Mouse (Mus musculus) ovary, postnatal 14 days (tissue): ENCODE measurements around the gene Tmem98.

ENCODE experiments used
- DNase-seq: peaks from one replicate; pipeline ENCODE4 v3.0.0; 2022; ENCODE audit warnings: low spot score

Tmem98 gene

GRCm38 (mm10) chr11:80809993-80810821 is at the start of gene Tmem98:
TSS of gene Tmem98 (plus strand) at chr11:80810175.
- peak; percentile 39 for DNase-seq

- no peak for DNase-seq
Observed at GRCm38 (mm10) chr11:80761285-80761974, 48.5 kb upstream of the Tmem98 start.

DNA sequence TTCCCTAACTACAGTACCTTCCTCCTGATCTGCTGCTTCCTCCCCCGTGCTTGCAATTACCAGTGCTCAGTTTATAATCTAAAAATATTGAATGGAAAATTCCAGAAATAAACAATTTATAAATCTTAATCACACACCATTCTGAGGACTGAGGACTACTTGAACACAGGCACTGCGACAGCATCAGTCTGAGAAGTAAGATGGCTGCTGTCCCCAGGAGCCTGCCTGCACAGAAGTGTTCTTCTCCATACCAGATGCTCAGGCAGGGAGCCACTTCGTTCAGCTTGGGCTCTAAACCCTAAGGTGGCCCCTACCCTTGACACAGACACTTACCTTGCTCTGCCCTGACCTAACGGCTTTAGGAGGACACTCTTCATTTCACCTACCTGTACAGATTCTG is 47.9 kb upstream of the Tmem98 start:
- no peak for DNase-seq

GRCm38 (mm10) chr11:80766068-80766467 is 43.9 kb upstream of the Tmem98 start:
- DNase-seq, result no peak

GRCm38 (mm10) chr11:80766472-80767319 is 43.3 kb upstream of the Tmem98 start:
- DNase-seq, result no peak

- DNase-seq, result no peak
Observed at GRCm38 (mm10) chr11:80767320-80767617, 42.7 kb upstream of the Tmem98 start.

DNA sequence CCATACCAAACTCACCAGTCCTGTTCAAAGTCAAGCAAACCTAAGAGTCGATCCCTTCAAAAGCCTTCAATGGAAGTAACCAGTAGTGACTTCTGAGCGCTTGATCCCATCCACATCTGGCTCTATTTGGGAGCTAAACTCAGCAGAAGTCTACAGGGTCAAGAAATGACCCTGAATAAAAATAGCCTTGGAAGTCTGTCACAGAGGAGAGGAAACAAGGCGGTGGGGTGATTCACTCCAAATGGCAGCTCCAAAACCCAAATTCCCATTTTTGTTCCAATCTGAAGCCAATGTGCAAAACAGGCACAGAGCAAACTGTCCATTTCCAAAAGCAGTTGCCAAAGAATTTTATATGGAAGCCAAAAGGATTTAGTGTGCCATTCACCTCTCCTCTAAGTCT is 38.8 kb upstream of the Tmem98 start:
- no peak for DNase-seq

DNA sequence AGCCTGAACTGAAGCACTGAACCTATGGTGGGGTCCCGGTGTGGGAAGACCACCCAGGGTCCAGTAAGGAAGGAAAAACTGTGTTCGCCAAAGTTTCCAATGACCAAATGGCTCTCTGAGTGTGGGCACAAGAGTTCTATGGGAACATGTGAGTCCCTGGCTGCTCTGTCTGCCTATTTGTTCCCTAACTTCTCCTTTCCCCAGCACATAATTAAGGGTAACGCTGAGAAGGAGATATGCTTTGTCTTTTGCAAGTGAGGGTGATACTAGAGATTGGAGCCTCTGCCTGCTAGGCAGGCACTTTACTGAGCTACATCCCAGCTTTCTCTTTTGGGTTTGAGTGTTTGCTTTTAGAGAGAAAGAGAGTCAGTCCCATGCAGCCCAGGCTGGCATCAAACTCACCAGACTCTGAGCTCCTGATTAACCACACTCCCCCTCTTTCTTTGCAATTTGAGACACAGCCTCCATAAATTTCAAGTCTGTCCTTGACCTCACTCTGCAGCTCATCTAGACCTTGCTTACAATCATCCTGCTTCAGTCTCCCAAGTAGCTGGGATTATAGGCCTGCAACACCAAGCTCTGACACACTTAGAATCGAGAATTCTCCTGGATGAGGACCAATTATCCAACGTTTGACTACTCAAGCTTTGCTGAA is 38.3 kb upstream of the Tmem98 start:
- no peak for DNase-seq

DNA sequence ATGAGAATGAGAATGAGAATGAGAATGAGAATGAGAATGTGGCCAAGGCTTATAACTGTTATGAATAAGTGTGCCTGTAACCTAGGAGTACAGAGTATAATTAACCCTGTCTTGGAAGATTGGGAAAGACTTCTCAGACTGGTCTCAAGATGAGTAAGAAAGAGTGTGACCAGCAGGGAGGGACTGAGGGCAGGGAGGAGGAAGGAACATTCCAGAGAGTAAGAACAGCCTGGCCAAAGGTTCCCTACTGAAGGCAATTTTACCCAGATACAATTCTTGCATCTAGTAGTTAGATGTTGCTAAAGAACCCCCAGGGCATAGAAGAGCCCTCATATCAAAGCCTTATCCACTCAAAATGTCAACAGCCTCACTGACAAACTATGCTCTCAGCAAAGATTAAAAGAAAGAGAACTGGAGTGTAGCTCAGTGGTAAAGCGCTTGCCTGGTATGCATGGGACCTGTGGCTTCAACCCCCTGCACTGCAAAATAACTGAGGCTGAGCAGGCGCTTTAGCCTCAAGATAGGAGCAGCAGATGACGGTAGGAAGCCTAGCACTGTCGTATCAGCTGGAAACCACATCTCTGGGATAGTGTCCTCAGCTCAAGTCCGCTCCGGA is 37.3 kb upstream of the Tmem98 start:
- no peak for DNase-seq

- no peak for DNase-seq
Observed at GRCm38 (mm10) chr11:80775535-80775934, 34.4 kb upstream of the Tmem98 start.

- no peak for DNase-seq
Observed at GRCm38 (mm10) chr11:80777708-80778107, 32.3 kb upstream of the Tmem98 start.

- DNase-seq, result no peak
Observed at GRCm38 (mm10) chr11:80778157-80778556, 31.8 kb upstream of the Tmem98 start.

DNA sequence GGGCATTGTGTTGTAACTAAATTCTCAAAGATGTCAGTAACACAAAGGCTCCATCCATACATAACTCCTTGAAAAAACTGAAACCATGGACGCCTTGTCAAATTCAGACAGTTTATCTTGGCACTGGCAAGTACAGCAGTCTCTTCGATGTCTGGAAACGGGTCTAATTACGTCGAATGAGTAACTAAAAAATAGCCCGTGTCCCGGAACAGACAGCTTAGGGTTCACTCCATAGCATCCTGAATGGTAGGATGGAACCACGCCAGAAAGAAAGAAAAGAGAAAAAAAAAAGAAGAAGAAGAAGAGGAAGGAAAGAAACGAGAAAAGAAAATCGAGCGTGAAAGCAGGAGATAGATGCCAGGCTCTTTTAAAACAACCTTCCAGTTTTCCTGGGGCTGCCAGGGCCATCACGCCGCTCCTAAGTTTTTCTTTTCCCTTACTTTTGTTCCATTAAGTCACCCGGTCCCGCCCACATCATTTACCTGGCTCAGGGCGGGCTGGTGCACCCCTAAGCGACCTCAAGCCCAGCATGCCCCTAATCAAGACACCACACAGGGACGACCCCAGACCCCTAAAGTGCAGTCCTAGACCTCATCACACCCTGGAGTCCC is 31.0 kb upstream of the Tmem98 start:
- DNase-seq, result no peak

GRCm38 (mm10) chr11:80779527-80780344 is 30.2 kb upstream of the Tmem98 start, which contains the start of gene Myo1d:
TSS of gene Myo1d (minus strand) at chr11:80780025.
- DNase-seq, result peak; percentile 85

DNA sequence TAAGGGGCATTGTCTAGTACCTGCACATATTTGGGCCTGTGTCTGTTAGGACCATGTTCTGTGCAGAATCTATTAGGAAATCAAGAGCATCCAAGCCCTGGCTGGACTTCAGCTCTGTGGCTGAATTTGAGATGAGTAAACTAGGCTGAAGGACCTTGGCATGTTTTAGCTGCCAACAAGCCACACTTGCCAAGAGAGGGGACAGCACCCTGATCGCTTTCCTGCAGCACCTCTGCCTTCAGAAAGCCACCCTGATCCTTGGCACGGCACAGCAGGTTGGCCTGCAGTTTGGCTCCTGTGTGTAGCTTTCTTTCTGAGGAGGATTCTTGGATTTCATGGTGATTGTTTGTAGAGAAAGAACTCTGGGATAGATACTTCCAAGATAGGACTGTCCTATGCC is 28.4 kb upstream of the Tmem98 start:
- no peak for DNase-seq

GRCm38 (mm10) chr11:80783460-80783859 is 26.5 kb upstream of the Tmem98 start:
- no peak for DNase-seq

DNA sequence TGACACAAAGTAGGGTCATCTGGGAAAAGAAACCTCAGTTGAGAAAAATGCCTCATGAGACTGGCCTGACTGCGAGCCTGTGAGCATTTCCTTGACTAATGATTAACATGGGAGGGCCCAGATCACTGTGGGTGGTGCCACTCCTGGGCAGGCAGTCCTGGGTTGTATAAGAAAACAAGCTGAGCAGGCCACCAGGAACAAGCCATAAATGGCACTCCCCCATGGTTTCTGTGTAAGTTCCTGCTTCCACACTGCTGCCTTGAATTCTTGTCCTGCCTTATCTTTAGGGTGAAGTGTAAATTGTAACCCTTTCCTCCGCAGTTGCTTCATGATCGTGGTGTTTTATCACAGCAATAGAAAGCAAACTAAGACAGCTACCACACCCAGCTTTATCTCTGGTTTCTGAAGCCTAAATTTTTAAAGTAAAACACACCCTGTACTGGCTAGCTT is 25.7 kb upstream of the Tmem98 start:
- DNase-seq, result no peak

DNA sequence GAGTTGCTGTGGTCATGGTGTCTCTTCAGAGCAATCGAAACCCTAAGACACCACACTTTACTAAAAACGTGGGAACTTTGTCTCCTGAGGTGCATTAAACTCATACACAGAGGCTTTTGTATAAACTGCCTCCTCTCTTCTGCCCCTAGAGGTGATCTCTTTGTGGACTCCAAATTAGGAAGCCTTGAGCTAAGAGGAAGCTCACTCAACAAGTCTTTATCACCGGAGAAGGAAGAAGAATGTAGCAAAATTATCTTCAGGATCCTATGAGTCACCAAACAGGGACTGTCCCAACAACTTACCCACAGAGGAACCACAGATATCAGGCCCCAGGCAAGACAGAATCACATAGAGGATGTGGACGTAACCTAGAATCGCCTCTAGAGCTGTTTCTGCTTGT is 24.3 kb upstream of the Tmem98 start:
- DNase-seq, result no peak

GRCm38 (mm10) chr11:80789647-80790240 is 20.2 kb upstream of the Tmem98 start:
- DNase-seq, result no peak

- DNase-seq, result no peak
Observed at GRCm38 (mm10) chr11:80790413-80790812, 19.6 kb upstream of the Tmem98 start.
